Mouse (Mus musculus) midbrain, embryonic 15.5 days (tissue): ENCODE data around the gene Sh3glb2. TPM values are rescaled to one million over a fixed set of nuclear protein-coding genes. Genes with fewer than 3 reads are reported as not detected.

Experiments
- ATAC-seq: fragments of 200-750 bp; cut with Nextera tagmentation; replicated peaks from 2 replicates; pipeline ENCODE4 v1.8.0; 2017; ENCODE audit warnings: moderate TSS enrichment
- H3K27ac ChIP-seq: fragments of 300-500 bp; sonication (generic); 2 replicates; pipeline ENCODE4 v1.5.1; 2015; ENCODE audit warnings: mild to moderate bottlenecking, inconsistent platforms
- H3K27me3 ChIP-seq: fragments of 300-500 bp; sonication (generic); replicated peaks from 2 replicates; pipeline ENCODE4 v1.6.1; 2015; ENCODE audit warnings: inconsistent platforms
- H3K36me3 ChIP-seq: fragments of 300-500 bp; sonication (generic); replicated peaks from 2 replicates; pipeline ENCODE4 v1.6.1; 2015; ENCODE audit warnings: inconsistent platforms
- H3K4me1 ChIP-seq: fragments of 300-500 bp; sonication (generic); 2 replicates; pipeline ENCODE4 v1.6.1; 2015; ENCODE audit warnings: inconsistent platforms
- H3K4me2 ChIP-seq: fragments of 300-500 bp; sonication (generic); 2 replicates; pipeline ENCODE4 v1.6.1; 2015; ENCODE audit warnings: inconsistent platforms, mild to moderate bottlenecking, moderate library complexity
- H3K4me3 ChIP-seq: fragments of 300-500 bp; sonication (generic); 2 replicates; pipeline ENCODE4 v1.5.1; 2015; ENCODE audit warnings: mild to moderate bottlenecking, inconsistent platforms
- H3K9ac ChIP-seq: fragments of 300-500 bp; sonication (generic); 2 replicates; pipeline ENCODE4 v1.6.1; 2015; ENCODE audit warnings: mild to moderate bottlenecking, inconsistent platforms
- H3K9me3 ChIP-seq: fragments of 300-500 bp; sonication (generic); 2 replicates; pipeline ENCODE4 v1.6.1; 2016; ENCODE audit warnings: inconsistent platforms
- WGBS: fragments of 180-500 bp; shearing (Covaris S2); methylation state at CpG from one replicate; pipeline ENCODE4 v1.1.7; 2015; ENCODE audit warnings: mixed read lengths; 5-methylcytosine and 5-hydroxymethylcytosine counted together
- polyA plus RNA-seq: library from polyadenylated mRNA; unstranded; fragments of >200 nt; fragmentation: Nextera tagmentation; extraction: Ambion mirVana; gene quantifications from 2 replicates; pipeline ENCODE4 v1.2.1, GENCODE M21; 2015

Sh3glb2 gene
- polyA plus RNA-seq, 1 experiment from 2014 or later, result 214 TPM

DNA sequence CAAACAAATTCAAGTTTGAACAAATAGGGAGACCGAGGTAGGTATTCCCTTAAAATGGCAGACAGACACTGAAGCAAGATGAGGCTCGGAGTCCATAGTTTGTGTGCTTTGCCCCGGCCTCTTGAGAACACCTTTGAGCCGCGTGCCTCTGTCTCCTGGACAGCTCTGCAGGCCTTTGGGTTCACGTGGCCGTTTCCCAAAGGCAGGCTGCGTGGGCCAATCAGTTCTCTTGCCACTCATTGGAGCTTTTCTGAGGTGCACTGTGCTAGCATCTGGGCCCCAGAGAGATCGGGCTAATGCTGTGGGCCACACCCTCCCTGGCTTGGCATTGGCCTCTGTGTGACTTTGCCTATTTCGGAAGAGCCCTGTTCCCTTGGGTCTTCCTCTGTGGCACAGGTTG lies 16.8 kb upstream of the Sh3glb2 start:
- Histone ChIP-seq H3K4me3 (no peak overlapping the region), H3K4me1 (no peaks in the 10 kb centered on the region), H3K27me3 (no peaks in the 10 kb centered on the region), H3K27ac (no peak overlapping the region), H3K9ac (no peak overlapping the region), H3K36me3 (peaks cover 62% of the 10 kb centered on the region), H3K4me2 (no peak overlapping the region), H3K9me3 (no peaks in the 10 kb centered on the region)
- WGBS, result 91% methylated on average over 10 of the region's 10 CpGs
- ATAC-seq, result no peak

DNA sequence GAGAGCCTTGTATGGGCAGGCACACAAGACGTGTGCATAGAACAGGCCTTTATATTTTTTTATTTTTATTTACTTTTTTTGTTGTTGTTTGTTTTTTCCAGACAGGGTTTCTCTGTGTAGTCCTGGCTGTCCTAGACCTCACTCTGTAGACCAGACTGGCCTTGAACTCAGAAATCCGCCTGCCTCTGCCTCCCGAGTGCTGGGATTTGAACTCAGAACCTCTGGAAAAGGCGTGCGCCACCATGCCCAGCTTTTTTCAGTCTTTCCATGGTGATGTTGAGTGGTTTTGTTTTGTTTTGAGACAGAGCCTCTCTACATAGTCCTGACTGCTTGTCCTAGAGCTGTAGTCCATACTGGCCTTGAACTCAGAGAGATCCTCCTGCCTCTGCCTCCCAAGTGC lies 13.6 kb upstream of the Sh3glb2 start:
- 97% methylated on average over 5 of the region's 5 CpGs for WGBS

DNA sequence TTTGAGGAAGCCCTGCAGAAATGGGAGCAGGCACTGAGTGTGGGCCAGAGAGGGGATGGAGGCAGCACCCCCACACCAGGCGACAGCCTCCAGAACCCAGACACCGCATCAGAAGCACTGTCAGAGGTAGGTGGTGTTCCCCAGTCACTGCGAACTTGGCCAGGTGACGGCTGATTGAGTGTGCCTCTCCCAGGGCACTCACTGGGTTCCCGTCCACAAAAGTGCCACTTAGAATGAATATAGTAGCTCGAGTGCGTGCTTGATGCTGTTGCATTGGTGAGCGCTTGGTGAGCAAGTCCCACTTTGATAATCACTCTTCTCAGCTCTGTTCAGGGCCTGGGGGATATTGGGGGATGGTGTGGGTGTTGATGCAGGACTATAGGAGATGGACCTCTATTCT lies 12.4 kb upstream of the Sh3glb2 start:
- no peaks in the 10 kb centered on the region for H3K9me3 ChIP-seq
- no peaks in the 10 kb centered on the region for H3K27me3 ChIP-seq
- H3K4me2 ChIP-seq, result no peak overlapping the region
- H3K27ac ChIP-seq, result no peak overlapping the region
- peaks cover 67% of the 10 kb centered on the region for H3K36me3 ChIP-seq
- H3K9ac ChIP-seq, result no peak overlapping the region
- WGBS, result 95% methylated on average over 8 of the region's 8 CpGs
- no peaks in the 10 kb centered on the region for H3K4me1 ChIP-seq
- H3K4me3 ChIP-seq, result no peak overlapping the region
- no peak for ATAC-seq

More for the DNA sequence above, 13.6 kb upstream of the Sh3glb2 start:
- H3K4me3 ChIP-seq, result no peak overlapping the region
- no peaks in the 10 kb centered on the region for H3K27me3 ChIP-seq
- no peak overlapping the region for H3K4me2 ChIP-seq
- no peaks in the 10 kb centered on the region for H3K4me1 ChIP-seq
- ATAC-seq, result no peak
- no peak overlapping the region for H3K9ac ChIP-seq
- peaks cover 73% of the 10 kb centered on the region for H3K36me3 ChIP-seq
- H3K27ac ChIP-seq, result no peak overlapping the region
- H3K9me3 ChIP-seq, result no peaks in the 10 kb centered on the region

DNA sequence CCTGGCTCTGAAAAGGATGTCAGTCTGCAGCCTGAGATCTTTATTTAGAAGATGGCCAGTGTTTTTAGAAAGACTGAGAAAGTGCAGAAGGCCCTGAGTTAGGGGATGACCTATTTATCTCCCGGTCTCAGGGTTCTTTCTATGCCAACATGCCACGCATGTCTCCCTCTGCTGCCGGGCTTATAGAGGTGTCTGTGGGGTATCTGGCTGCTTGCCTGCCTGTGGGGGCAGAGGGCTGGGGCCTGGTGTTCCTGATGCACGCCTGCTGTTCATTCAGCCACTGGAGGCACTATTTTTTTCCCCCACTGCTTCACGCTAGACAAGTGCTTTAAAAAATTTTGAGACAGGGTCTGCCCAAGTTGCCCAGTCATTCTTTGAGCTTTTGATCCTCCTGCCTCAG lies 7.1 kb upstream of the Sh3glb2 start:
- no peak overlapping the region for H3K4me2 ChIP-seq
- peaks cover 28% of the 10 kb centered on the region for H3K36me3 ChIP-seq
- no peak overlapping the region for H3K4me3 ChIP-seq
- H3K9ac ChIP-seq, result no peak overlapping the region
- H3K27ac ChIP-seq, result no peak overlapping the region
- H3K9me3 ChIP-seq, result no peaks in the 10 kb centered on the region
- H3K27me3 ChIP-seq, result no peaks in the 10 kb centered on the region
- peaks cover 13% of the 10 kb centered on the region for H3K4me1 ChIP-seq
- 66% methylated on average over 5 of the region's 5 CpGs for WGBS
- no peak for ATAC-seq

DNA sequence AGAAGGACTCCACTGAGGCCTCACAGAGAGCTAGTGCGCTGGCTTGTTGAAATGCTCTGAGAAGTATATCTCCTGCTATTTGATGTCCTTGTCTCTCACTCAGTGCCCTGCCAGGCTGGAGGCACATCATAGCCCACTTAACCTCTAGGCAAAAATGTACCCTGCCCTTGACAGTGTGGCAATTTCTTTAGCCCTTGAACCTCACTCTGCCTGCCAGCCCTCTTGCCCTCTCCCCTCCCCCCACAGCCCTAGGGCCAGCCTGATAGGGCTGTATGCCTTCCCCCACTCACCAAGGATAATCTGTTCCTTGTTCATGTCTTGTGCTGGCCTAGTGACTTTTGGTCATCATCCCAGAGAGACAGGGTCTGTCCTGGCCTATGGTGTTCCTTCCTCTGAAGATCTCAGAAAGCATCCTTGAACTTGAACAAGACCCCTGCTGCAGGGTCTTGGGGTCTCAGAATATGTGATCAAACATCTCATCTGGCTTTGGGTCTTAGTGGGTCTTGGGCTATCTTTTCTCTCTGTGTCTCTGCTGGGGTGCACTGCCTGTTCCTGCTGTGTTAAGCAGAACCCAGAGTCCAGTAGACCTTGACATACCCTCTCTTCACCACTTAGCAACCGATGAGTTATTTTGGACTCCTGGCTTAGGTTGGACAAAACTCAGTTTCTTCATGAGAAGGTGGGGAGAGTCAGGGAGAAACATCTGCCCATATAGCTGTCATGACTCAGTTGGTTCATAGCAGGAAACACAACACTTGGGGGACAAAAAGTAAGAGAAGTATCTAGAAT lies 6.3 kb upstream of the Sh3glb2 start:
- WGBS, result 87% methylated on average over 2 of the region's 2 CpGs
- H3K4me3 ChIP-seq, result peak overlapping the region; percentile 99
- ATAC-seq, result no peak
- H3K4me1 ChIP-seq, result peaks cover 13% of the 10 kb centered on the region
- H3K27me3 ChIP-seq, result no peaks in the 10 kb centered on the region
- no peaks in the 10 kb centered on the region for H3K9me3 ChIP-seq
- H3K9ac ChIP-seq, result peak overlapping the region; percentile 82
- H3K4me2 ChIP-seq, result peak overlapping the region; percentile 87
- no peak overlapping the region for H3K27ac ChIP-seq
- peaks cover 25% of the 10 kb centered on the region for H3K36me3 ChIP-seq

DNA sequence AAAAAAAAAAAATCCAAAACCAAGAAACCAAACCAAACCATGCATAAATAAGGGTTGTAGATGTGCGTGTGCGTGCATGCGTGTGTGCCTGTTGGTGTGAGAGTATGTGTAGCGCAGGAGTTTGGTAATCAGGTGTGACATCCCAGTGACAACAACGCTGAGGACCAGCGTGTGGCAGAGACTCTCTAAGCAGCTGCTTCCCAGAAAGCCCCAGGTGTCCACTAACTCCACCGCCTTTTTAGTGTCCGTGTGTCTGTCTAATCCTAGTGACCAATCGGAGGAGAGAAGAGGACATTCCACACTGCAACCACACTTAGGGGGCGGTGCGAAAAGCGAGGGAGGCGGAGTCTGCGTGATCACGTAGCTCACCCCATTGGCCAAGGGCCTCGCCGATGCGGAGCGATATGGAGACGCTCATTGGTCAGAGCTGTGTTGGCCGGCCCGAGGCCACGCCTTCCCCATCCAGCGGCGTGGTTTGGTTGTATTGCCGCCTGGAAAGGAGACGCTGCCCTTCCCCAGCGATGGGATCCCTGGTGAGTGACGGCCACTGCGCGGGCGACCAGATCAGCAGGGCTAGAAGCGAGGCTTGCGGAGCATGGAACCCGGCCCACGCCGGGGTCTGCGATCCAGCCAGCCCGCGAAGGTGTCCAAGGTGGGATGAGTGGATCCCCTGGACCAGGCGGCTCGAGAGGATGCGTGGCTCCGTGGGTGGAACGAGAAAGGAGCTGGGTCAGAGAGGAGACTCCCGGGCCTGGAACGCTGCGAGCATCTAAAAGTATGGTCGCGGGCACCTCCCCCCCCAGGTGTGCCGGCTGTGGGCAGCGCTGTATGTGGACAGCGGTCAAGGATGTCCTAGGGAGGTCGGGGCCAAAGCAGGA lies 4.9 kb upstream of the Sh3glb2 start, which contains the start of gene Miga2:
Gene Miga2 (plus strand): TSS at position 461 of the 878 bp plus-strand sequence.
- H3K9me3 ChIP-seq, result no peaks in the 10 kb centered on the region
- ATAC-seq, result peak; percentile 99
- H3K4me2 ChIP-seq, result peak within 1 kb of the TSS; percentile 87
- WGBS, result under 1% methylated on average over 54 of the region's 54 CpGs
- H3K4me3 ChIP-seq, result peak within 1 kb of the TSS; percentile 99
- peaks cover 14% of the 10 kb centered on the region for H3K36me3 ChIP-seq
- peak within 1 kb of the TSS; percentile 81 for H3K27ac ChIP-seq
- H3K4me1 ChIP-seq, result peaks cover 13% of the 10 kb centered on the region
- no peaks in the 10 kb centered on the region for H3K27me3 ChIP-seq
- peak within 1 kb of the TSS; percentile 82 for H3K9ac ChIP-seq

DNA sequence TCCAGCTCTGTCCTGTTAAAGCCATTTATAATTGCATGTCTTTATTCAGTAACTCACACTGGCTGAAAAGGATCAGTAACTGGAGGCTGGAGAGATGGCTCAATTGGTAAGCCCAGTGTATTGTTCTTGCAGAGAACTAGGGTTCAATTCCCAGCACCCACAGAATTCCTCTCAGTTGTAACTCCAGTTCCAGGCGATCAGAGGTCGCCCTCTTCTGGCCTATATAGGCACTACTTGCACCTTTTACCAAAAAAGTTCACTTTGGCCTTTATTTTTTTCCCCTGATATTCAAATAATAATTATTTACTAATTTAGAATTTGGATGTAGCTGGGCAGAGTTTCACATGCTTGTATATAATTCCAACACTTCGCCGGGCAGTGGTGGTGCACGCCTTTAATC lies 3.7 kb upstream of the Sh3glb2 start:
- Histone ChIP-seq H3K9me3 (no peaks in the 10 kb centered on the region), H3K4me1 (peaks cover 22% of the 10 kb centered on the region), H3K4me3 (no peak overlapping the region), H3K36me3 (0 out of 2 replicates have a peak, but pooled peaks cover 2% of the 10 kb centered on the region), H3K27ac (no peak overlapping the region), H3K27me3 (no peaks in the 10 kb centered on the region), H3K4me2 (no peak overlapping the region), H3K9ac (no peak overlapping the region)
- WGBS, result 74% methylated on average over 5 of the region's 5 CpGs
- no peak for ATAC-seq

DNA sequence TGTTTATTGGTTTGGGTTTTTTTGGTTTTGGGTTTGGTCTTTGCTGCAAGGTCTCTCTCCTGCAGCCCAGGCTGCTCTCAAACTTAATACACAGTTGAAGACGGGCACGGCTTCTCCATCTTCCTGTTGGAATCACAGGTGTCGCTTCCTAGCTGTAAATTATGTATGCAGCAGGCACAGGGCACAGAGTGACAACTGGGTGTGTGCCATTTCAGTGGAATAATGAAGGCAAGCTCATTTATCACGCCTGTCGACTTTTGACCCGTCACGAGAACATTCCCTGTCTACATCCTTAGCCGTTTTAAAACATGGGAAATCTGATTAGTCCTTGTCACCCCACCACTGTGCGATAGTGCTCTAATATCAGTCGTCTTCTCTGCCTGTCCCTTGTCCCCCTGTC lies 1.5 kb upstream of the Sh3glb2 start:
- no peak overlapping the region for H3K9ac ChIP-seq
- H3K27ac ChIP-seq, result no peak overlapping the region
- ATAC-seq, result no peak
- 65% methylated on average over 10 of the region's 10 CpGs for WGBS
- H3K36me3 ChIP-seq, result no peaks in the 10 kb centered on the region
- H3K4me1 ChIP-seq, result peaks cover 38% of the 10 kb centered on the region
- no peaks in the 10 kb centered on the region for H3K27me3 ChIP-seq
- no peaks in the 10 kb centered on the region for H3K9me3 ChIP-seq
- H3K4me3 ChIP-seq, result no peak overlapping the region
- no peak overlapping the region for H3K4me2 ChIP-seq

DNA sequence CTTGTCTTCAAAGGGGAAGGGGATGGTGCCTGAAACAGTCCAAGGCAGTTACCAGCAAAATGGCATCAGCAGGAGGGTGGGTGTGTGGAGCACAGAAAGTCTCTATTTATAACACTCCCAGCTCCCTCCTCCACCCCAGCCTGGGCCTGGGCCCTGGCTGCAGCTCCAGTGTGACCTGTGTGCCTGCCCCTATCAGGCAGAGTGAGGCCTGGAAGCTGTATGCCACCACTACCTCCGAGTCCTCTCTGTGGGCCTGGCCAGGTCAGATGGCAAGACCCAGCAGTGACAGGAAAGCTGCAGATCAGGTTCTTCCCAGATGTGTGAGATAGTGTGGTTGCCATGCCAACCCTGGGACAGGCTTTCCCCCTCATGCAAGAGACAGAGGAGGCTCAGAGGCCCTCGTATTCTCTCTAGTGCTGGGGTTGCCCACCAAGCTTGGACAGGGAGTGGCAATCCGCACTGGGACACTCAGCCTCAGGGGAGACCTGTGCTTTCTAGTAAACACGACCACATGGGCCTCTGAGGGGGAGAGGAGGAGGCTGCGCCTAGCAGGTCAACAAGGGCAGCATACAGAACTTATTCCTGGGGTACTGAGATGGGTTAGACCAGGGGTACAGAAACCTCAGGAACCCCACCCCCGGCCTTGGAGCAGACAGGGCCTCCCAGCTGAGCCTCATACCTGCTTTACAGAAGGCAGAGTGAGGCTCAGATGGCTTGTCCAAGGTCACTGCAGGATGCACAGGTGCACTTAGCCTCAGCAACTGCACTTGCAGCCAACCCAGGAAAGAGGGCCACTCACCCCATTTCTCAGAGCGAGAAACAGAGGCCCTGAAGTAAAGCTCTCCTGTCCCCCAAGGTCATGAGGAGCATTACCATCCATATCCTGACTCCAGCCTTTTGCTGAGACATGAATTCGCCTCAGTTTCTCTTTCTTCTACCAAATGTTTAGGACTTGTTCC lies 1.3 kb downstream of the Sh3glb2 start:
- 57% methylated on average over 8 of the region's 8 CpGs for WGBS
- Histone ChIP-seq H3K4me3 (peak overlapping the region; percentile 74), H3K9me3 (no peaks in the 10 kb centered on the region), H3K27me3 (no peaks in the 10 kb centered on the region), H3K27ac (no peak overlapping the region), H3K4me2 (peak overlapping the region; percentile 84), H3K9ac (peak overlapping the region; percentile 89; the same call in 1 of the 2 replicates), H3K36me3 (peaks cover 11% of the 10 kb centered on the region; the same call in 1 of the 2 replicates), H3K4me1 (peaks cover 26% of the 10 kb centered on the region)
- no peak for ATAC-seq

DNA sequence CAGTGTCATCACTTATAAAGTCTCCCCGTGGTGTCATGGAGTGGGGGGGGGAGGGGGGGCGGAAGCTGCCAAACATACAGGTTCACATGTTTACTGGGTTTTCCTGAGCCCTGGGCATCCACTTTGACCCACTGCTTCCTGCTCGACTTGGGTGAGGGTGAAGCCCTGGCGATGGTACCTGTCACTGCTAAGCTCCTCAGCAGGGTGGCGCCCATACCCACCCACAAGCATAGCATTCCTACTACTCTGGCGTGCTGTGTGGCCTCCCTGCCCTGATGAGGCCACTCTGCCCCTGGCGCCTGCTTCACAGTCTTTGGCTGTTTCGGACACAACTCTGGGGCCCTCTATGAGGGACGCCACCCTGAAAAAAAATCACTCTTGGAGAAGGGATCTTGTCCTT lies 2.2 kb downstream of the Sh3glb2 start:
- Histone ChIP-seq H3K4me1 (peaks cover 26% of the 10 kb centered on the region), H3K4me3 (no peak overlapping the region), H3K27ac (no peak overlapping the region), H3K9me3 (no peaks in the 10 kb centered on the region), H3K9ac (0 out of 2 replicates have a peak overlapping the region, but pooled peaks have one; percentile 89), H3K27me3 (no peaks in the 10 kb centered on the region), H3K4me2 (no peak overlapping the region), H3K36me3 (peaks cover 16% of the 10 kb centered on the region)
- WGBS, result 65% methylated on average over 9 of the region's 9 CpGs
- no peak for ATAC-seq

DNA sequence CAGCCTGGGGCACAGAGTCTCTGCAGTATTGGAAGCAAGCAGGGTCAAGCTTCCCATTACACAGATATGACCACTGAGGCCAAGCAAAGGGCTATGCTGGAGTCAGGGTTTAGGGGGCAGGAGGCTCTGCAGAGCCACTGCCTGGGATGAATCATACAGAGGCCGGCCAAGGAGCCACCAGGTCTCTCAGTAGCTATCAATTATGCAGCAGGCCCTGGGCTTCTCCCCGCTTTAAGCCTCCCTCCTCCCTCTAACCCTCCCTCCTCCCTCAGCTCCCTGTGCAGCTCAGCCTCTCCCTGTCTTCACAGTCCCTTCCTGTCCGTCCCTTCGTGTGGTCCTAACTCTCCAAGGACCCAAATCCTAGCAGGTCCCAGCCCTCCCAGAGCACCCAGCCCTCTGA lies 2.9 kb downstream of the Sh3glb2 start:
- H3K27ac ChIP-seq, result no peak overlapping the region
- H3K36me3 ChIP-seq, result peaks cover 16% of the 10 kb centered on the region
- H3K9me3 ChIP-seq, result no peaks in the 10 kb centered on the region
- H3K4me1 ChIP-seq, result peaks cover 26% of the 10 kb centered on the region
- H3K27me3 ChIP-seq, result no peaks in the 10 kb centered on the region
- 45% methylated on average over 4 of the region's 4 CpGs for WGBS
- no peak overlapping the region for H3K4me2 ChIP-seq
- no peak overlapping the region for H3K4me3 ChIP-seq
- no peak for ATAC-seq
- no peak overlapping the region for H3K9ac ChIP-seq
